Mouse (Mus musculus) embryo, embryonic 11.5 days (tissue): ENCODE measurements at regions not wholly inside any gene's neighbourhood (a gene's known extent, or its start where the extent isn't known, plus 50 kb on each side); places are given as distances from the start of the nearest gene placed in this dataset.

Experiments used
- DNase-seq: peaks from one replicate; pipeline ENCODE4 v3.0.0-alpha.2; 2012; ENCODE audit warnings: low read depth, low spot score

DNA sequence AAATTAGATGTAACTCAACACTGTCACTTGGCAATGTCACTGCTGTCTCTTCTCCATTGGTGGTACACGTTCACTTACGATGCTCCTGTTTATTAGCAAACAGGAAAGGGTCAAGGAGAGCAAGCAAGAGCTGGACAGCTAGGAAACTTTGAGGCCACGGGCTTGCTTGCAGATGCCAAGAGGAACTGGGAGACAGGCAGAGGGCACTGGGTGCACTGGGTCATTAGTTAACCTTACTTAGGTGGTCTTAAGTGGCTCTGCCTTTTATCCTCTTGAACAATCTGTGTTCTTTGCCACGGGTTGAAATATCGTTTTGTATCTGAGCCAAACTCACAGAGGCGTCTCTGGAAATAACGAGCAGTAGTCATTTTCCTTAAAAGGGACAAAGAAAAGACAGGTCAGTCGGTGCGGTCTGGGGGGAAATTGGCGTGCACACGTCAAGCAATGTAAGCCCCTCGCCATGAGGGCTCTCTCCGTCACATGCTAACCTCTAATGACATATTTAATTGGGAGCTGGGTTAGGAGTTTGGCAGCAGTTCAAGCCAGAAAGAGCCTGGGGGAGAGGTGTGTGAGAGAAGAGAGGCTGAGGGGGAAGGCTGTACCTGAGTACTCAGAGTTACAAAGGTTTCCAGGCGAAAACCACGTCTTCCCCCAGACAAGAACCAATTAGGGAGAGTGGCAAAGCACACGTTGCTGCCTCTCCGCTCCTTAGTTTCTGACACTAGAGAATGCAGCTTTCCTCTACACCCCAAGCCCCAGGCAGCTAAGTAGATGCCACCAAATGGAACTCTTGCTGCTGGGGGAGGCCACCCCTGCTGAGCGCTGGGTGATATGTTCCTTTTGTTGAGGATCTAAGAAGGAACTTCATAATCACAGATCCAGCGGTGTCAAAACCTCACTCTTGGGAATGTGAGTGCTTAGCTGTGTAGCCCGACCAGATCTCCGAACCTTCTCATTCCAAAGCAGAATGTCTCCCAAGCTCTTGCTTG, 140.0 kb upstream of the Tut7 start:
- DNase-seq: no peak

GRCm38 (mm10) chr13:59956441-59956840, 133.5 kb upstream of the Tut7 start:
- no peak for DNase-seq

GRCm38 (mm10) chr13:59952809-59953208, 129.9 kb upstream of the Tut7 start:
- DNase-seq: no peak

- no peak for DNase-seq
Observed at GRCm38 (mm10) chr13:59952116-59952515, 129.2 kb upstream of the Tut7 start.

DNA sequence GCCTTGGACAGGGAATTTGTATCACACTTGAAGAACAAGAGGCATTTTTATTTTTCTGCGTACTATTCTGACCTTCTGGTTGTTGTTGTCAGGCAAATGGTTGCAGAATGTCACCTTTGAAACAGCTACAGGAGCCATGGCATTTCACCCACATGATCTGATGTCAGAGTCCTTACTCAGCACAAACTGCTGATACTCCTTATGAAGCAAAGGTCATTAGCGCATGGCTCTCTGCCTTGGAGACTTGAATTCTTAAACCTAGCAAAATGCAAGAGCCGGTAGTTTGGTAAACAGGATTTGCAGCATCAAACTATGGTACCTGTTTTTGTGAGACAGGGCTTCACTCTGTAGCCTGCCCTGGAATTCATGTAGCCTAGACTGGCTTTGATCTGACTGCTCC, 127.3 kb upstream of the Tut7 start:
- DNase-seq: no peak

GRCm38 (mm10) chr13:59949471-59949870, 126.5 kb upstream of the Tut7 start:
- DNase-seq: no peak

DNA sequence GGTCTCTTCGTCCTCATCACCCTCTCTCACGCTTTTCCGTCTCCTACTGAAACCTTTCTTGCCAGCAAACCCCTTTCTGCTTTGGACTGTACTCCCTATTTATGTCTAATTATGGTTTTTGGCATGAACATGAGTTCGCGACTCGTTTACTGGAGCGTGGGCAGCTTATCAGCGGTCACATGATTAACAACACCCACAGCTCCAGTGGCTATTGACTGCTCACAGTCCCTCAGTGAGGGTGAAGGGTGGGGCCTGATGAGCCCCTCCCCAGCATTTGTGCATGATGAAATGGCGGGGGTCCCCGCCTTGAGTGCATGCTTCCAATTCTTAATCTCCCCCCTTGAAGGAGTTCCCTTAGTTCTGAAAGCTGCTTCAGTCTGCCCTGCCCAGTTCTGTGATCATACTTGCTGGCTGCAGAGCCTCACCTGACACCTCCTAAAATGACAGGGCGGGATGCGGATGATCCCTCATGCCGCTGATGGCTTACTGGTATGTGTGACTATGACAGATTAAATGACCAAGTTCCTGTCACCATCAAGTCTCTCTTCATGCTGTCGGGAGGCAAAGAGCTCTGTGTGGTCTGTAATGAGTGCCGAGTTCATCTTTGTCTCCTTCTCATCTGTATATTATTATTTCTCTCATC, 125.7 kb upstream of the Tut7 start:
- DNase-seq: no peak

DNA sequence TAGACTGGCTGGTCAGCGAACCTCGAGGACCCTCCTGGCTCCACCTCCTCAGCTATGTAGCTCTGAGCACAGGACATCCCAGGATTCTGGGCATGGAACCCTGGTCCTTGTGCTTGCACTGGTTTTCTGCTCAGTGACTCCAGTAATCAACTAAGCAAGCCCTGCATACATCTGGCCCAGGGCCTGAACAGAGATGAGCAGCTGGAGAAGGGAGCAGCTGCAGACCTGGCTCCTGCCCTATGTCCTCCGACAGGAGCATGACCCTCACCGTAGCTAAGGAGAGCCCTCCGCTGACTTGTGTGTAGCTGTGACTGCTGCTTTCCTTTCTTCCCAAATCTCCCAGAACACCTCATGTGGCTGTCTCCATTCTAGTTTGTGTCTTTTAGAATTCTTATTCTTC, 124.5 kb upstream of the Tut7 start:
- DNase-seq: no peak

DNA sequence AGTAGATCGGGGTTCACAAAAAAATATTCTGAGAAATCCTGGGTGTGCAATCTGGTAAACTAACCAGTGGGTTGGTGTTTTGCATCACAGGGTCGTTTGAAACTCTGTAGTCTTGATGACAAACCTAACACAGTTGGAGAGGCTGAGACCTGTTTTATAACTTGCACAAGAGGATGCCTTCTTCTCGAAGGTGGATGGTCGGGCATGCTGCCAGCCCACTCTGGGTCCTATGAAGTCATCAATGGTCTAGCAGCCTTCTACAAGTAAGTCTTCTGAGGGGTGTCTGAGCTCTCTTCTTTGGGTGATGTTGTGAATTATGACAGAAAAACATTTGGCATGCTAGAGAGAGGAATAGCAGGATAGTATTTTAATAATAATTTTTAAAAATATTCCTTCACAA, 123.6 kb upstream of the Tut7 start:
- no peak for DNase-seq

DNA sequence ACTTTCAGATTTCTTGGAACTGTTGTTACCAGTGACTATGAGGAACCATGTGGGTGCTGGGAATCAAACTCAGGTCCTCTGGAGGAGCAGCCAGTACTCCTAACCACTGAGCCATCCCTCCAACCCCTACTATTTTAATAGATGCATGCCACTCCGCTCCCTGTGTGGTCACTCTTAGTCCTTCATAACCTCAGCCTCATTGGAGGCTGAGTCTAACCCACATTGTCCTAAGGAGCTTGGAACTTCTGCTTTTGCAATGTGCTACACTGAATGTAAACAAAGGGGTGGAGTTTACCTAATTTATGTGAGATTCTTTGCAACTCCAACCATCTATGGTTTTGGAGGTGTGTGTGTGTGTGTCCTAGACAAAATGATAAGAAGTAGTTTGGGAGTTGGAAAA, 122.7 kb upstream of the Tut7 start:
- no peak for DNase-seq

GRCm38 (mm10) chr13:59943602-59944140, 120.7 kb upstream of the Tut7 start:
- no peak for DNase-seq

GRCm38 (mm10) chr13:59943020-59943419, 120.1 kb upstream of the Tut7 start:
- no peak for DNase-seq

GRCm38 (mm10) chr13:59941519-59941918, 118.6 kb upstream of the Tut7 start:
- no peak for DNase-seq

- DNase-seq: no peak
Observed at GRCm38 (mm10) chr13:59940414-59941205, 117.7 kb upstream of the Tut7 start.

DNA sequence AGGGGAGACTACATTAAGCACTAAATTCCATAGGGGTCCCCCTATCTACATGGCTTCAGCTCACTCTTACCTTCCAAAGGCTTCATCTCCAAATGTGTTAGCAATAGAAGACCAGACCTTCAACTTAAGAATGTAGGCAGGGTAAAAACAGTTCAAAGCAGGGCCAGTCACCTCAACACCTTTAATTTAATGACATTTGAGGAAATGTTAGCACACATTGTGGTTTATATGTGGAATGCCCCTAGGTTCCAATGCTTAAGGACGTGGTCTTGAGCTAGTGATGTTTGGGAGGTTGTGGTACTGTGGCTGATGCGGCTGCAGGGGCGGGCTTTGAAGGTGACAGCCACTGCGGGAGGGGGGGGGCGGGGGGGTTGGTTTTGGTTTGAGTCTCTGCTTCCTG, 116.9 kb upstream of the Tut7 start:
- no peak for DNase-seq

GRCm38 (mm10) chr13:59937147-59937546, 114.2 kb upstream of the Tut7 start:
- no peak for DNase-seq

DNA sequence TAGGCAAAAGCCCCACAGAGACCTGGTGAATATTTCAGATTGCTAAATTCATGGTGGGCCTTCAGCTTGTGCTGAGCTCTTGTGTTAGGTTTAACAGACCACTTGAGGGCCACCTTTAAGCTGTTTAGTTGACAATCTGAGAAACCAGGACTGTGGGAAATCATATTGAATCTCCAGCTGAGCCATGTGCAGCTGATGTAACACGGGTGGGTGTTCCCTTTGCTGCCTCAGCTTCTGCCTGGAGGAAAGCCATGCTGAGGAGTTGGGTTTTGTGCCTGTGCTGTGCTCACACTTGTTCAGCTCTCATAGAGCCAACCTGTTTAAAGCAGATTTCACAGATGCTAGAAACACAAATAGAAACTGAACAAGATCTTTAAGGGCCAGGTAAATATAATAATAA, 111.6 kb upstream of the Tut7 start:
- no peak for DNase-seq

- no peak for DNase-seq
Observed at GRCm38 (mm10) chr13:59934093-59934492, 111.1 kb upstream of the Tut7 start.

DNA sequence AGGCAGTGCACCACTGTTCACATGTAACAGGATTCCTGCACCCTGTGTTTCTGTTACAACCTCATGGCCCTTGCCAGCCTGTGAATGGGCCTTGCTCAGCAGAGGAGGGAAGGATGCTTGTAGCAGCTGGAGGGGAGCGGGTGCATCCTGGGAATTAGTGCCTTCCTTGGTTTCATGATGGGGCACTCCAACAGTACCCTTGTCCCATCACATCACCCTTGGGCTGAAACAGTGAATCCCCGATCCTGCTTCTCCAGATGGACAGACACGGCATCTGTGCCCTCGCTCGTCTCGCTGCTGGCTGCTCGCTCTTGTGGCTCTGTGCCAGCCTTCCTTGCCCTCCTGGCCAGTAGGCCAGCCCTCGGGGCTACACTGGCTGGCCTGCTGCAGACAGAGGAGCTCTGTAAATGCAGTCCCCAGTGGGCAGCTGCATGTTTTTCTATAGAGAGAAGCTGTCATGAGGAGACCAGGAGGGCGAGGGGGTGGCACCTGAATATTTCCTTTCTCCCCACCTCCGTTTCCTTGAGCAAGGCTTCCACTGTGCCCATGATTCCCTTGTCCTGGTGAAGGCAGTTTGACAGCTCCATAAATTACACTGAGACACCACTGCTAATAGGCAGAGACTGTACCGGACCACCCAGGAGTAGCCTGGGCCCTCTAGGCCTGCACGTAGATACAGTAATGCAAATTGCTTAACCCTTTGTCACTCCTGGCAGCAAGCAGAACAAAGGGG, 104.6 kb upstream of the Tut7 start:
- DNase-seq: peak; percentile 38

DNA sequence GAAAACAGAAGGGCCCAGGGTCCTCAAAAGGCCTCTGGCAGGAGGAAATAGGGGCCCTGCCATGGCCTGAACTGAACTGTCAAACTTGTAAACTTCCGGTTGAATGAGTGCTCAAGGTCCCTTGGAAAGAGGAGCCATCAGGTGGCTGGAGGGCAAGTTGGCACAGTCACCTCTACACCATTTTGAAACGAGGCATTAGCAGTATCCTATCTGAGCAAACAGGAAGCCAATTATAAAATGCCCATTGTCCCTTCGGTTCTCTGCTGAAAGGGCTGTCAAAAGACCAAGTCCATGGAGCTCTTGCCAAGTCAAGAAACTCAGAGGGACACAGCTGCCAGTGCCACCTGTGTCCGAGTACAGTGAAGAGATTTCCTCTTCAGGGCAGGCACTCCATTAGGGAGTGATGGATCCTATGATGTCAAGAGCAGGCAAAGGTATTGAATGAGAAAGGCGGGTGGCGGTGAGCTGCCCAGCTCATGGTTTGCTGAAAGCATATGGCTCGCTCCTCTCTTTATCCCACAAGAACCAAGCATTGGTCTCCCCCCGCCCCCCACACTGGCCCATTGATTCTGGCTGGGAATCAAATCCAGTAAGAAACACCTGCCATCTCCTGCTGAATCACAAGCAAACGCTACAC, 103.0 kb upstream of the Tut7 start:
- DNase-seq: no peak

GRCm38 (mm10) chr13:59917185-59917584, 94.2 kb upstream of the Tut7 start:
- no peak for DNase-seq
